Mouse (Mus musculus) liver, embryonic 18 days (tissue): ENCODE results near the gene Dusp1. TPM values are rescaled to one million over a fixed set of nuclear protein-coding genes. Genes with fewer than 3 reads are reported as not detected.

Experiments used
- polyA plus RNA-seq: library from polyadenylated mRNA; depleted of rRNA; stranded (reverse); fragments of >200 nt; gene quantifications from 2 replicates; pipeline ENCODE4 v1.2.3, GENCODE M21; 2012; rRNA removed

Dusp1 gene
- 27.0 and 35.9 TPM in 2 replicates for polyA plus RNA-seq

DNA sequence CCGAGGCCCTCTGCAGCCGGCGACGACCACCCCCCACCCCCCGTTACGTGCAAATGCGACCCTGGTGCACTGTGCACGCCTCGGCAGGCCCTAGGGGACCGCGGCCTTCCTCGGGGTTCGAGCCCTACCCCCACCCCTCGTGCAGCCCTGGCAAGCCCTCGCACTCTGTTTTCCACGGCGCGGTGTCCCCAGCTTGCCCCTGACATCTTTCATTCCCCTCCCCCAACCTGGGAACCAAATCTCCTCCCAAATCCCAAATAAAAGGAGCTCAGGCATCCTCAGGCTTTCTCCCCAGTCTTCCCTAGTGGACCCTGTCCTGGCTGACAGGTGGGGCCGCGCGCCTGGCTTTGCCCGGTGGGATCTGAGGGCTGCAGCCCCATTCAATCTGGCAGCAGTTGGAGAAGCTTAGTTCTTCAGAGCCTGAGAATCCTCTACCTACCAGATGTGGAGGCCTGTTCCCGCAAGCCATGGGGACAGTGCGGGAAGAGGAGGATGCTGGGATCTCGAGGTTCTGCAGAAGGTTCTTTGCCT is at the start of gene Dusp1:
TSS of gene Dusp1 (minus strand) at position 478 of the 531 bp plus-strand sequence.

DNA sequence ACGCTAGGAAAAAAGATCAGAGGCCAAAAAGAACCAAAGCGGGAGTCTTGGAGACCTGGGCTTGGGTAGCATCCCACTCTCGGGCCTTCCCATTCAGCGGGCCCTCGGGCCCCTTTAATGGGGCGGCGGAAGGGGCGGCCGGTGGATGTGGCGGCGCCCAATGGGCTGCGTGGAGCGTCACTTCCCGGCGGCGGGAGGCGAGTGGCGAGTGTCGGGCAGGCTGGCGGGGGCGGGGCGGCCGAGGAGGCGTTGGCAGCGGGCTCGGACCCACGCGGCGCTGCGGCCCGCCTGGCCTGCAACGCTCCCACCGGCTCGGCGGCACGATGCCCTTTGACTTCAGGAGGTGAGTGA is 663 bp downstream of the Dusp1 start, which contains the start of gene Ergic1:
TSS of gene Ergic1 (plus strand) at position 200 of the 351 bp plus-strand sequence.

Other genes starting within 250 kb of the Dusp1 start
- gene Neurl1b, start 147.3 kb downstream of the Dusp1 start, polyA plus RNA-seq = 0.25 and 0.27 TPM in 2 replicates
- 53.4 and 55.7 TPM in 2 replicates for gene Ergic1, start 639 bp downstream of the Dusp1 start, polyA plus RNA-seq
- 93.2 and 101 TPM in 2 replicates for gene Atp6v0e, start 101.1 kb upstream of the Dusp1 start, polyA plus RNA-seq
- gene Crebrf, start 153.5 kb upstream of the Dusp1 start, polyA plus RNA-seq = 2.7 and 3.5 TPM in 2 replicates
- 16.1 and 16.5 TPM in 2 replicates for gene Bnip1, start 218.9 kb upstream of the Dusp1 start, polyA plus RNA-seq